Mouse (Mus musculus) neural tube, embryonic 14.5 days (tissue): ENCODE measurements at regions not wholly inside any gene's neighbourhood (a gene's known extent, or its start where the extent isn't known, plus 50 kb on each side); places are given as distances from the start of the nearest gene placed in this dataset.
A peak's percentile ranks its signal among the peaks of the same experiment; 100 is the strongest.

Source experiments
- ATAC-seq: fragments of 200-750 bp; cut with Nextera tagmentation; 2 replicates; pipeline ENCODE4 v1.8.0; 2017; ENCODE audit warnings: low read depth, mild to moderate bottlenecking, moderate TSS enrichment, moderate library complexity
- H3K27ac ChIP-seq: fragments of 300-500 bp; sonication (generic); 2 replicates; pipeline ENCODE4 v1.5.1; 2014; ENCODE audit warnings: low read depth, mild to moderate bottlenecking, control low read depth, low read length, moderate library complexity, mixed read lengths
- H3K27me3 ChIP-seq: fragments of 300-500 bp; sonication (generic); 2 replicates; pipeline ENCODE4 v1.6.1; 2014; ENCODE audit warnings: low read length; ENCODE audit not compliant: control insufficient read depth, insufficient read depth
- H3K36me3 ChIP-seq: fragments of 300-500 bp; sonication (generic); 2 replicates; pipeline ENCODE4 v1.6.1; 2014; ENCODE audit warnings: low read length, mixed read lengths; ENCODE audit not compliant: control insufficient read depth, insufficient read depth
- H3K4me1 ChIP-seq: fragments of 300-500 bp; sonication (generic); 2 replicates; pipeline ENCODE4 v1.6.1; 2014; ENCODE audit warnings: low read length; ENCODE audit not compliant: control insufficient read depth, insufficient read depth
- H3K4me2 ChIP-seq: fragments of 300-500 bp; sonication (generic); 2 replicates; pipeline ENCODE4 v1.6.1; 2014; ENCODE audit warnings: mild to moderate bottlenecking, low read depth, low read length, control low read depth
- H3K4me3 ChIP-seq: fragments of 300-500 bp; sonication (generic); 2 replicates; pipeline ENCODE4 v1.5.1; 2014; ENCODE audit warnings: low read depth, low read length, control low read depth, mixed read lengths
- H3K9ac ChIP-seq: fragments of 300-500 bp; sonication (generic); replicated peaks from 2 replicates; pipeline ENCODE4 v1.6.1; 2014; ENCODE audit warnings: low read depth, mild to moderate bottlenecking, control low read depth, low read length, mixed read lengths
- H3K9me3 ChIP-seq: fragments of 300-500 bp; sonication (generic); 2 replicates; pipeline ENCODE4 v1.6.1; 2016; ENCODE audit warnings: low read length; ENCODE audit not compliant: control insufficient read depth
- WGBS: fragments of 180-500 bp; shearing (Covaris S2); extraction: QIAGEN DNeasy Blood & Tissue Kit; methylation state at CpG from one replicate; pipeline ENCODE4 v1.1.7; 2014; 5-methylcytosine and 5-hydroxymethylcytosine counted together

DNA sequence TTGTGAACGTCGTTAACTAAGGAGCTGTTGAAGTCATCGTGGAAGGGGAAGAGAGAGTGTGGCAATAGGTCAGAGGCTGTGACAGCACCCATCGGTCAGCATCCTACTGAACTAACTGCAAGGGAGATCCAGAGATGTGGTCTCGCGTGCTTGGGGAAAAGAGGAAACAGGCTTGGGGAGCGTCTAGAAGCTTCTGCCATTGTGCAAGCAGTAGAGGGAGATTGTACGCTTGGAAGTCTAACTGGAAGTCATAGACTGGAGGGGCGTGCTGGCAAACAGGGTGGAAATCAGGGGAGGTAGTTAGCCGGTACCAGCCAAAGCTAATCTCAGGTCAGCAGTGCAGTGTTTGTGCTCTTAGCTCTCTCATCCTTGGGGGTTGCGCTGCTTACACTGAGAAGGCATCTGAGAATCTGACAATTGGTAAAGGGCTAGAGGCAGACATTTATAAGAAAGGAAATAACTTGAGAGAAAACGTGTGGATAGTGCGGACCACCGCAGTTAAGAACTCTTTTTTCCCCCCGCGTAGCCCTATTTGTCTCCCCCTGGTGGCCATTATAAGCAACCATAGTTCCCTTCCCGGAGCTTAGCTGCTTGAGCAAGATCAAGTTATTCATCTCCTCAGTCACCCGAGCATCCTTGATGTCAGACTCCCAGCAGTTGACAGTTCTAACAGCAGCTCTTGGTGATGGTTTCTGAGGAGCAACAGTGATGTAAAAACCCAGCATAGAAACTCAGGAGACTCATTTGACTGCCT is 151.5 kb downstream of the 4933412E24Rik start:
- H3K4me1 ChIP-seq, result no peaks in the 10 kb centered on the region
- H3K4me3 ChIP-seq, result no peak overlapping the region
- H3K36me3 ChIP-seq, result no peaks in the 10 kb centered on the region
- H3K9ac ChIP-seq, result no peak overlapping the region
- 48% methylated on average over 18 of the region's 18 CpGs for WGBS
- H3K4me2 ChIP-seq, result no peak overlapping the region
- H3K9me3 ChIP-seq, result no peaks in the 10 kb centered on the region
- no peaks in the 10 kb centered on the region for H3K27me3 ChIP-seq
- H3K27ac ChIP-seq, result no peak overlapping the region
- peak; percentile 41; the same call in 1 of the 2 replicates for ATAC-seq

DNA sequence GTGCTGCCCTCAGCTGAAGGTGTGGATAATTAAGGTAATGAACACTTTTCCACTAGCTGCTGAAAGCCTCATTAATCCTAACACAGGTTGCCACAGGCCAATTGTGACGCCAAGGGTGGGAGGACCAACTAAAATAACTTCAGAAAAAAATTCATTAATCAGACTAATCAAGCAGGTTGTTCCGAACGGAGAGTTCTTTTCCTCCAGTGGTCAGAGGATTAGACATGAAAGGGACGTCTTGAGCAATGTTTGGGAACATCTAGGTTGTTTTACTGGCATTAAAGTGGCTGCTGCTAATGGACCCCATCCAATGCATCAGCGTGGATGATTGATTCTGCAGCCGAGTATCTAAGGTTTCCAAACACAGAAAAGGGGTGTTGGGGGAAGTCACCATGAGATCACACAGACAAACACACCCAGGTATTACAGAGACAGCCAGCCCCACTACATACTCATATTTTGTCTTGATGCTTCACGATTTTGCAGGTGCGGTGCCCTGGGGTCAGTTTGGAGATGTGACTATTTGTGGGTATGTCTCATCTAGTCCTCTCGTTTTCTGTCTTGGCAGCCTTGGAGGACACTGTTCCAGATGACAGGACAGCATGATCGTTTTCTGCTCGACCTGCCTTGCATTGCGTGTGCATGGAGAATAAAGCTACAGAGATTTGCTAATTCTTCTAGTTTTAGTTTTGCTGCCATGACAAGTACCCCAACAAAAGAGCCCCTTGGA is 164.0 kb downstream of the 4933412E24Rik start:
- no peaks in the 10 kb centered on the region for H3K27me3 ChIP-seq
- H3K36me3 ChIP-seq, result no peaks in the 10 kb centered on the region
- no peaks in the 10 kb centered on the region for H3K4me1 ChIP-seq
- 81% methylated on average over 12 of the region's 12 CpGs for WGBS
- H3K4me3 ChIP-seq, result no peak overlapping the region
- no peak overlapping the region for H3K4me2 ChIP-seq
- no peak overlapping the region for H3K27ac ChIP-seq
- no peak for ATAC-seq
- H3K9me3 ChIP-seq, result no peaks in the 10 kb centered on the region
- H3K9ac ChIP-seq, result no peak overlapping the region

DNA sequence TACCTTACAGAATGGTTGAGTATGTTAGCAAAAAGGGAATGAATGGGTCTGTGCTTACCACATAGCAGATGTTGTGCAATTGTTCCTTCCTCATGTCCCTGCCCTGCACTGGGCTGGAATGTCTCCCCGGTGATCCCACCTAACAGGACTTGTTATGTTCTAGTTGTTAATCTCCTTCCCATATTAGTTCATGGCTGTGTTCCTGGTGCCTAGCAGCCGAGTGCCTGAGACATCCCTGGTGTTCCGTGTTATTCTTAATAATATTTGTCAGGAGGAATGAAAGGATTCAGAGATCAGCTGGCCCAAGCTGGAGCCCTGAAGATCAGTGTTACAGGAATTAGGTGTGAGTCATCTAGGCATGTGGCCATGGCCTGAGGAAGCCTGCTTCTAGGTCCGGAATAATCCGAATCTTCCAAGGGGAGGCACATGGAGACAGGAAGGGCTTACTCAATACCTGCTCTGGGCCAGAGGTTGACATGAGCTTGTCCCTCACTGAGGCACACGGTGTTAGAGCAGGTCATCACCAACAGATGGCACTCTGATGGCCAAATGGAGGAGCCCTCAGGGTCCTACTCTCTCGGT is 171.2 kb downstream of the 4933412E24Rik start:
- H3K4me3 ChIP-seq, result no peak overlapping the region
- ATAC-seq, result no peak
- no peaks in the 10 kb centered on the region for H3K27me3 ChIP-seq
- no peaks in the 10 kb centered on the region for H3K4me1 ChIP-seq
- H3K4me2 ChIP-seq, result no peak overlapping the region
- no peaks in the 10 kb centered on the region for H3K9me3 ChIP-seq
- H3K27ac ChIP-seq, result no peak overlapping the region
- no peaks in the 10 kb centered on the region for H3K36me3 ChIP-seq
- 81% methylated on average over 7 of the region's 7 CpGs for WGBS
- H3K9ac ChIP-seq, result no peak overlapping the region

DNA sequence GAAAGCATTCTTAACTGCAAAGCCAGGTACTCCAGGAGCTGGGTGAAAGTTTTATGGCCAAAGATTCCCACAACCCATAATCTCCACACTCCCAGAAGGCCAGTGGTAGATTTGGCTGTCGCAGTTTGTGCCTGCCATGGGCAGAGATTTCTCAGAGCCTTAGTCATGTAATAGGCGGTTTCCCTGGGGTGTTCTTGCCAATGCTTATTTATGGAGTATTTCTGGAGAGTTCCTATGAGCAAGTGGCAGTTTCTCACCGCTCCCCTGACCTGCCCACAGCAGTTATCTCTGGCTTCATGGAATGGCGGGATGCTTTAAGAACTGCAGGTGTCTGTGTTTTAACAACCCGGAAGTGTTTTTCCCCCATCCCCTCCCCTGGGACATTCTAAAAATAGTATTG is 179.8 kb downstream of the 4933412E24Rik start:
- Histone ChIP-seq H3K4me2 (no peak overlapping the region), H3K9ac (no peak overlapping the region), H3K36me3 (no peaks in the 10 kb centered on the region), H3K4me1 (no peaks in the 10 kb centered on the region), H3K4me3 (no peak overlapping the region), H3K9me3 (no peaks in the 10 kb centered on the region), H3K27me3 (no peaks in the 10 kb centered on the region), H3K27ac (no peak overlapping the region)
- WGBS, result 76% methylated on average over 5 of the region's 5 CpGs
- ATAC-seq, result no peak

DNA sequence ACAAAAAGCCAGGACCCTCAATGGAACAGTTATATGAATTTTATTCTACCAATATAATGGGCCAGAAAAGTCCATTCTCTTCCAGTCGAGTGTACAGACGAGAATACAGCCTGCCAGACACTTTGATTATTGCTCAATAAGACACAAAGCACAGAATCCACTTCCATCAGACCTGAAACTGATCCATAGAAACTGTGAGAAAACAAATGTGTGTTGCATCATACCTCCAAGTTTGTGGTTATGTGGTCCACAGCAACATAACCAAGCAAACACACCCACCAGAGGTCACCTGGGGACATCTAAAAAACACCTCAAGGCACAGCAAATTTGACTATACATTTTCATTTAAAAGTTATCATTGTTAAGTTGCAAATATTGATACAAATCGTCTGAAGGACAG is 183.2 kb downstream of the 4933412E24Rik start:
- H3K27me3 ChIP-seq, result no peaks in the 10 kb centered on the region
- no peaks in the 10 kb centered on the region for H3K4me1 ChIP-seq
- H3K9me3 ChIP-seq, result no peaks in the 10 kb centered on the region
- H3K9ac ChIP-seq, result no peak overlapping the region
- ATAC-seq, result no peak
- 88% methylated on average over 3 of the region's 3 CpGs for WGBS
- H3K36me3 ChIP-seq, result no peaks in the 10 kb centered on the region
- H3K4me3 ChIP-seq, result no peak overlapping the region
- H3K27ac ChIP-seq, result no peak overlapping the region
- no peak overlapping the region for H3K4me2 ChIP-seq

DNA sequence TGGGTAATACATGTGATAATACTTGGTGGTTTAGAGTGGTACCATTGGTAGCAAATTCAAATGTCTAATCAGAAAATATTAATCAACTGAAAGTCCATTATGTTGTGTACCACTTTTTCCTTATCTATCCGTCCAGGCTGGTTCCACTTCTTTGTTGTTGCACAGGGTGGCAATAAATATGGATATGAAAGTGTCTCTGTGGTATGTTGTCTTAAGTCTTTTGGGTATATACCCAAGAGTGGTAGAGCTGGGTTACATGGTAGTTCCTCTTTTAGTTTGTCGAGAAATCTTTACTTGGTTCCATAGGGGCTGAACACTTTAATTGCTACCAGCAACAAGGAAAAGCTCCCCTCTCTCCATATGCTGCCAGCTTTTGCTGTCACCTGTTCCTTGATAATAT is 184.9 kb downstream of the 4933412E24Rik start:
- Histone ChIP-seq H3K9me3 (no peaks in the 10 kb centered on the region), H3K27ac (no peak overlapping the region), H3K9ac (no peak overlapping the region), H3K4me2 (no peak overlapping the region), H3K4me3 (no peak overlapping the region), H3K27me3 (no peaks in the 10 kb centered on the region), H3K4me1 (no peaks in the 10 kb centered on the region), H3K36me3 (no peaks in the 10 kb centered on the region)
- no peak for ATAC-seq
- WGBS, result 97% methylated on average over 2 of the region's 2 CpGs

DNA sequence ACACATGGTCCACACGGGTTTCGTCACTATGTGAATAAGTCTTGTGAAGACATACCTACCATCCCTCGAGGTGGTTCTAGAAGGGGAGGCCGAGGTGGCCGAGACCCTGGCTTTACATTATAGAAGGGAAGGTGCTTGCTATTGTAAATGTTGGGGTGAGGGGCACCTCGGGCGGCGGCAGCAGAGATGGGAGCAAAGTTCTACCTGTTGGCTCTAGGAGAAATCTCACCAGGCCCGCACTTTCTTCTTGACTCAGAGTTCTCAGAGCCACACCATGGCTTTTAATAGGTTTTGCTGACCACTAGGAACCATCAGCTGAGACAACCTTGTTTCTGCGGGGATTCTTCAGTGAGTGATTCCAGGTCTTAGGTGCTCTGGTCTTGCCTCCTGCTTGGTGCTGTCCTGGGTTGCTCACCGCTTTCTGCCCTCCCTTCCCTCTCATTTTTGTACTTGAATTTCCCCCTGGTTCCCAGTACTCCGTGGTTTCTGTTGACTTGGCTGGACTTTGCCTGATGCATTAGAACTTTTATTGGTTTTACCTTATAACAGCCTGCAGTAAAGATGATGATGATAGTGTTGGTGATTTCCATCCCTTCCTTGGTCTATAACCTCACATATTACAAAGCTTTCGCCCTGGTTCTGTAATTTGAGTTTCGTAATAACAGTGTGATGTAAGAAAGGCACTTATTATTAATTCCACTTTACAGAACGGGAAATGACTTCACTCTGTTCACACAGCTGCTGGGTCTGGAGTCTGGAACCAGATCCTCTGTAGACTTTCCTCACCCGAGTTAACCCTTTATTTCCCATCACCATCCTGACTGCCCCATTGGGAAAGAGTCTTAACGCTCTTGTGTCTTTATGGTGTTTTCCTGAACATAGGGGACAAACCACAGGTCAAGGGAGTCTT is 185.6 kb downstream of the 4933412E24Rik start:
- no peaks in the 10 kb centered on the region for H3K27me3 ChIP-seq
- WGBS, result 89% methylated on average over 17 of the region's 17 CpGs
- no peak overlapping the region for H3K9ac ChIP-seq
- no peaks in the 10 kb centered on the region for H3K9me3 ChIP-seq
- H3K27ac ChIP-seq, result no peak overlapping the region
- no peaks in the 10 kb centered on the region for H3K36me3 ChIP-seq
- no peaks in the 10 kb centered on the region for H3K4me1 ChIP-seq
- no peak for ATAC-seq
- H3K4me2 ChIP-seq, result no peak overlapping the region
- no peak overlapping the region for H3K4me3 ChIP-seq

DNA sequence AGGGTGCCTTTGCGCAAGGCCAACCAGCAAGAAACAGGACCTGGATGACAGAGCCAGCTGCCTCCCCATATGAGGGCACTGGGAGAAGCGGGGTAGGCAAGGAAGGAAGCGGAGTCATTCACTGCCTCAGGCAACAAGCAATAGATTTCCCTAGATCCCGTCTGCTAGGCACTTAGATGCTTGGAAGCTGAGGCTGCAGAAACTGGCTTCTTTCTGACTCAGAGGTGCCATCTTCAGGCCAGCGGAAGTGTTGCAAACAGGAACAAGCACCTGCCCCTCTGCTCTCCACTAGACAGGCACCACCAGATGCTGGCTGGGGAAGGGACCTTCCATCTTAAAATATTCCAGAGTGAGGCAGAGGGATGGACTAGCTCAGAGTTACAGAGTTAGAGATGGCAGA is 188.0 kb downstream of the 4933412E24Rik start:
- 13% methylated on average over 5 of the region's 5 CpGs for WGBS
- no peak overlapping the region for H3K9ac ChIP-seq
- H3K4me2 ChIP-seq, result no peak overlapping the region

More for the DNA sequence above, 188.0 kb downstream of the 4933412E24Rik start:
- no peaks in the 10 kb centered on the region for H3K9me3 ChIP-seq
- H3K27ac ChIP-seq, result no peak overlapping the region
- H3K4me3 ChIP-seq, result no peak overlapping the region
- no peaks in the 10 kb centered on the region for H3K4me1 ChIP-seq
- peak; percentile 87 for ATAC-seq
- no peaks in the 10 kb centered on the region for H3K27me3 ChIP-seq
- no peaks in the 10 kb centered on the region for H3K36me3 ChIP-seq
